8 mouse cellular contexts compared by ENCODE assay signal in the genomic region with DNA sequence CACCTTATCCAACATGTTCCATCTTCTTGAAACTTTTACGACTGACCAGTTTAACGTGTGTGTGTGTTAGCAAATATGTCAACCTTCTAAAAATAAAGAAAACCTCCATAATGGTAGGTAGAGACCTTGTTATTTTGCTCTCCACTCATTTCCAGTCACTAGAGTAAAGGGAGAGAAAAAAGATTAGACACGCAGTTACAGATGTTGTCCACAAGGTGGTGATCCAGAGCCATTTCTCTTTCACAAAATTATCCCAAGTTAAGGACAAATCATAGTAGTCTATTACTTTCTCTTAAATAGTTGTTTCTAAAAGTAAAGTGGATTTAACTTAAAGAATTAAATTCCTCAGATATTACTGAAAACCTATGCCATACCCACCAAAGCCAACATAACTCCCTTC. TPM values are rescaled to one million over a fixed set of nuclear protein-coding genes. Genes with fewer than 3 reads are reported as not detected.
DNase-seq lines count a peak whose midpoint lies in the region; ATAC-seq and TF ChIP-seq lines count a peak whose summit lies in the region.

No protein-coding gene starts in this region.

- TF ChIP-seq EP300 in MEL (IDR thresholded peaks at IDR 0.05; ENCODE audit: low read depth in 1 of 2, low read length in 2 of 2), result no peak

- no peak for TF ChIP-seq POLR2A in MEL (IDR thresholded peaks at IDR 0.05; ENCODE audit: control insufficient read depth in 1 of 2, insufficient read depth in 1 of 2, low read depth in 1 of 2, low read length in 2 of 2, poor library complexity in 1 of 2)

- WGBS in kidney, embryonic 15.5 days, result 62% methylated on average over 3 of the region's 3 CpGs

- no peak overlapping the region for H3K4me3 ChIP-seq in MEL (ENCODE audit: control insufficient read depth in 1 of 2, insufficient read depth in 1 of 2, low read depth in 2 of 2, low read length in 2 of 2)
- H3K4me3 ChIP-seq in kidney, embryonic 15.5 days (replicated peaks), result no peak overlapping the region

- no peak overlapping the region for H3K9ac ChIP-seq in MEL (ENCODE audit: control insufficient read depth, low read depth, low read length, poor library complexity, severe bottlenecking)
- H3K9ac ChIP-seq in kidney, embryonic 15.5 days, result no peak overlapping the region

- no peak overlapping the region for H3K27ac ChIP-seq in MEL (ENCODE audit: control insufficient read depth, low read depth, low read length)
- no peak overlapping the region for H3K27ac ChIP-seq in kidney, embryonic 15.5 days

- TF ChIP-seq RAD21 in MEL (IDR thresholded peaks at IDR 0.05; ENCODE audit: low read depth, low read length), result peak; percentile 66

- peak in 2 of 3 experiments; percentile 61 to 71; a peak in 4 of 6 replicates for TF ChIP-seq CTCF in MEL (IDR thresholded peaks at IDR 0.05 in 2 of 3, conservative IDR thresholded peaks at IDR 0.05 in 1 of 3; ENCODE audit: control insufficient read depth in 1 of 3, insufficient read depth in 1 of 3, low read depth in 2 of 3, low read length in 3 of 3, poor library complexity in 1 of 3, severe bottlenecking in 1 of 3)

- H3K9me3 ChIP-seq in MEL (replicated peaks; ENCODE audit: insufficient read depth, low read length), result no peaks in the 10 kb centered on the region
- no peaks in the 10 kb centered on the region for H3K9me3 ChIP-seq in kidney, embryonic 15.5 days (replicated peaks)

- H3K4me1 ChIP-seq in MEL (ENCODE audit: control insufficient read depth in 1 of 2, insufficient read depth in 2 of 2, low read length in 2 of 2), result no peaks in the 10 kb centered on the region
- H3K4me1 ChIP-seq in kidney, embryonic 15.5 days, result no peaks in the 10 kb centered on the region

- ATAC-seq in erythroblast, adult 5-6 weeks (replicated peaks; ENCODE audit: low FRiP score, poor library complexity, severe bottlenecking), result peak; percentile 72; the same call in 1 of the 2 replicates
- ATAC-seq in kidney, embryonic 15.5 days (replicated peaks; ENCODE audit: low FRiP score), result no peak
- no peak for ATAC-seq in monocyte, adult 5-6 weeks (replicated peaks; ENCODE audit: insufficient number of reproducible peaks, low FRiP score, low TSS enrichment, poor library complexity, severe bottlenecking)

- no peak overlapping the region for H3K4me2 ChIP-seq in kidney, embryonic 15.5 days

- H3K27me3 ChIP-seq in MEL (ENCODE audit: control insufficient read depth in 1 of 2, insufficient read depth in 2 of 2, low read length in 2 of 2), result no peaks in the 10 kb centered on the region
- no peaks in the 10 kb centered on the region for H3K27me3 ChIP-seq in kidney, embryonic 15.5 days

- no peaks in the 10 kb centered on the region for H3K79me2 ChIP-seq in MEL (ENCODE audit: control insufficient read depth, insufficient read depth, low read length, poor library complexity)

- DNase-seq in heart, adult 8-10 months (ENCODE audit: low spot score), result peak; percentile 13
- DNase-seq in heart, adult 9 months (ENCODE audit: low spot score in 2 of 2), result no peak
- peak; percentile 63 for DNase-seq in 416B (ENCODE audit: low read depth)
- DNase-seq in MEL (ENCODE audit: low read depth, low spot score), result peak; percentile 62
- DNase-seq in thymus, postnatal 4 days, result no peak

- peaks cover 0 to 17% of the 10 kb centered on the region in 2 experiments; a peak in 3 of 4 replicates for H3K36me3 ChIP-seq in MEL (ENCODE audit: control insufficient read depth in 1 of 2, insufficient read depth in 2 of 2, low read length in 2 of 2)
- peaks cover 75% of the 10 kb centered on the region for H3K36me3 ChIP-seq in kidney, embryonic 15.5 days

TF ChIP-seq in MEL, 35 proteins besides CTCF, POLR2A, EP300 and RAD21:
- TF ChIP-seq SMC3 (IDR thresholded peaks at IDR 0.05; ENCODE audit: low read depth, low read length), result peak; percentile 72
- no peak for TF ChIP-seq POLR2AphosphoS2 (IDR thresholded peaks at IDR 0.05; ENCODE audit: low read length)
- peak; percentile 42 for TF ChIP-seq ZC3H11A (IDR thresholded peaks at IDR 0.05; ENCODE audit: low read depth, low read length)
TF ChIP-seq in MEL: peak in this region for 2.

RNA-seq across cellular contexts. Expression of gene Dner, which starts 37.8 kb away (rescaled TPM):
- under 1 TPM in 1 of 4 experiments, not detected in 3; 0.06 TPM for total RNA-seq in heart, adult 8-10 months (2022)
- total RNA-seq in MEL (2012; rRNA removed), result not detected in 2 replicates
- not detected for polyA plus RNA-seq in MEL (2012; ENCODE audit: insufficient read depth in 1 of 2, insufficient read length in 2 of 2, low read depth in 1 of 2, low replicate concordance in 2 of 2, missing spikeins in 1 of 2)
- total RNA-seq in erythroblast, adult 5-6 weeks (2015; ENCODE audit: low replicate concordance), result not detected in 2 replicates
- total RNA-seq in erythroblast, adult 5-6 weeks (2017; ENCODE audit: low replicate concordance), result not detected in 2 replicates
- polyA plus RNA-seq in kidney, embryonic 15.5 days (2015; fragmentation: Nextera tagmentation; extraction: Ambion mirVana), result 1.3 and 2.5 TPM in 2 replicates
- 0.29 TPM in 1 of 3 replicates, not detected in the others for total RNA-seq in monocyte, adult 5-6 weeks (2017)

Comparison
In these comparisons a context has a peak if more than half of its experiments do, and no peak if none do; other contexts are left out.
1. DNase-seq: peak in heart, adult 8-10 months (single experiment), 416B (single experiment) and MEL (single experiment); none in heart, adult 9 months (0 of 2) and thymus, postnatal 4 days (single experiment).